ENCODE assay signal across 8 mouse cellular contexts in the genomic region with DNA sequence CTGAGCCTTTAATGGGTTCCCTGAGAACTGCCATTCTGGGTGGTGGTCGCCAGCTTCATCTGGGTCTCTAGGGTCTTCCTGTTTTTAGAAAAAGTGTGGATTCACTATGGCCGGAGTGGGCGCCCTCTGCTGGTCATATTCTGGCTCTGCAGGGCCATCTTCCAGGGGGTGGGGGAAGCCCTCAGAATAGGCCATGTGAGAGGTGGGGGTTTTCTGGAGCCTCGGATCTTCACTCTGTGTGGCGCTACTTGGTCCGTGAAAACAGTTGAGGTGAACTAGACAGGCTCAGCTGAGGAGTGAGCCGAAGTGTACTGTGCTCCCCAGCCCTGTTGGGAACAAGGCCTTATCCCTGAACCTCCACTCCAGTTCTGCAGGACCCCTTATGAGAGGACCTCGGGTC. TPM values are rescaled to one million over a fixed set of nuclear protein-coding genes. Genes with fewer than 3 reads are reported as not detected.
DNase-seq lines count a peak whose midpoint lies in the region; ATAC-seq and TF ChIP-seq lines count a peak whose summit lies in the region.

No protein-coding gene starts in this region.

- no peaks in the 10 kb centered on the region for H3K9me3 ChIP-seq in intestine, embryonic 15.5 days

- H3K4me1 ChIP-seq in kidney, adult 2 months (ENCODE audit: control insufficient read depth, insufficient read depth, low read length): no peaks in the 10 kb centered on the region
- no peaks in the 10 kb centered on the region for H3K4me1 ChIP-seq in embryonic fibroblast, embryonic 13.5 days (ENCODE audit: control insufficient read depth, insufficient read depth, low read length)
- peaks cover 33% of the 10 kb centered on the region for H3K4me1 ChIP-seq in intestine, embryonic 15.5 days (replicated peaks)
- H3K4me1 ChIP-seq in small intestine, adult 2 months (ENCODE audit: control insufficient read depth, insufficient read depth, insufficient read length, low read length): peaks cover 9% of the 10 kb centered on the region; the same call in 1 of the 2 replicates

- no peak overlapping the region for H3K27ac ChIP-seq in kidney, adult 2 months (ENCODE audit: insufficient read depth, low read depth, low read length)
- H3K27ac ChIP-seq in embryonic fibroblast, embryonic 13.5 days (ENCODE audit: insufficient read depth, low read length): no peak overlapping the region
- H3K27ac ChIP-seq in intestine, embryonic 15.5 days: no peak overlapping the region
- H3K27ac ChIP-seq in small intestine, adult 2 months (ENCODE audit: insufficient read depth, low read depth, low read length): no peak overlapping the region

- no peak for TF ChIP-seq POLR2A in kidney, adult 2 months (IDR thresholded peaks at IDR 0.05; ENCODE audit: low read depth, low read length)
- TF ChIP-seq POLR2A in embryonic fibroblast, embryonic 13.5 days (IDR thresholded peaks at IDR 0.05; ENCODE audit: low read depth, low read length): no peak
- no peak for TF ChIP-seq POLR2A in small intestine, adult 2 months (IDR thresholded peaks at IDR 0.05; ENCODE audit: low read depth, low read length)

- peak overlapping the region; percentile 55 for H3K4me2 ChIP-seq in intestine, embryonic 15.5 days (replicated peaks)

- no peaks in the 10 kb centered on the region for H3K27me3 ChIP-seq in kidney, adult 2 months (replicated peaks; ENCODE audit: control insufficient read depth, insufficient read depth, low read length)
- H3K27me3 ChIP-seq in intestine, embryonic 15.5 days (replicated peaks): peaks cover 2% of the 10 kb centered on the region; the same call in 1 of the 2 replicates
- no peaks in the 10 kb centered on the region for H3K27me3 ChIP-seq in small intestine, adult 2 months (ENCODE audit: control insufficient read depth, insufficient read depth, low read length)

- 7% methylated on average over 8 of the region's 8 CpGs for WGBS in kidney, adult 2 months
- WGBS in intestine, embryonic 15.5 days: 5% methylated on average over 8 of the region's 8 CpGs
- WGBS in small intestine, adult 2 months: 4% methylated on average over 8 of the region's 8 CpGs

- no peak overlapping the region; the same call in 1 of the 2 replicates for H3K4me3 ChIP-seq in kidney, adult 2 months (ENCODE audit: insufficient read depth, low read depth, low read length)
- H3K4me3 ChIP-seq in embryonic fibroblast, embryonic 13.5 days (ENCODE audit: insufficient read depth, low read length): no peak overlapping the region
- H3K4me3 ChIP-seq in intestine, embryonic 15.5 days (replicated peaks): no peak overlapping the region
- no peak overlapping the region for H3K4me3 ChIP-seq in small intestine, adult 2 months (ENCODE audit: low read depth, low read length)

- peak; percentile 65 for TF ChIP-seq CTCF in kidney, adult 2 months (conservative IDR thresholded peaks at IDR 0.05; ENCODE audit: insufficient read depth, insufficient read length, low read depth, low read length)
- TF ChIP-seq CTCF in embryonic fibroblast, embryonic 13.5 days (IDR thresholded peaks at IDR 0.05; ENCODE audit: borderline replicate concordance, insufficient read depth, low read length): 0 out of 2 replicates have a peak, but pooled peaks have one; percentile 27
- peak; percentile 93; the same call in 1 of the 2 replicates for TF ChIP-seq CTCF in small intestine, adult 2 months (IDR thresholded peaks at IDR 0.05; ENCODE audit: extremely low read depth, insufficient read length, insufficient replicate concordance, low read depth, low read length)

- H3K36me3 ChIP-seq in kidney, adult 2 months (ENCODE audit: control insufficient read depth, insufficient read depth, low read length): no peaks in the 10 kb centered on the region
- no peaks in the 10 kb centered on the region for H3K36me3 ChIP-seq in intestine, embryonic 15.5 days
- no peaks in the 10 kb centered on the region for H3K36me3 ChIP-seq in small intestine, adult 2 months (ENCODE audit: control insufficient read depth, insufficient read depth, low read length)

- intact Hi-C loops in left cerebral cortex, postnatal 36 days (cut with DNase I): loop anchor here (10.0 kb wide), 1 partner anchor 325 kb away; no protein-coding TSS in a partner anchor

- no peak for DNase-seq in kidney, adult 2 months
- no peak for DNase-seq in kidney, adult 11 months
- DNase-seq in adrenal gland, postnatal 10 days: peak; percentile 43
- DNase-seq in lung, postnatal 36 days: peak; percentile 56
- DNase-seq in left cerebral cortex, postnatal 36 days (ENCODE audit: low spot score in 2 of 2): no peak

- peak; percentile 39 for ATAC-seq in intestine, embryonic 15.5 days

- H3K9ac ChIP-seq in intestine, embryonic 15.5 days: no peak overlapping the region

RNA-seq across cellular contexts. Expression of a gene that starts 6.7 kb away (rescaled TPM):
- 2.6 and 3.3 TPM in 2 replicates for polyA plus RNA-seq in kidney, adult 2 months (2012; rRNA removed)
- total RNA-seq in adrenal gland, postnatal 10 days (2021): 10 to 100 TPM; 19.5 to 34.9 TPM
- polyA plus RNA-seq in embryonic fibroblast, embryonic 13.5 days (2011; ENCODE audit: insufficient read length, low read depth, missing spikeins): 0.53 and 1.1 TPM in 2 replicates
- polyA plus RNA-seq in intestine, embryonic 15.5 days (2015; fragmentation: Nextera tagmentation; extraction: Ambion mirVana): 2.7 and 2.9 TPM in 2 replicates
- polyA plus RNA-seq in small intestine, adult 2 months (2012; rRNA removed): 0.36 and 0.87 TPM in 2 replicates
- 10 to 100 TPM; 56.9 to 73.3 TPM for total RNA-seq in left cerebral cortex, postnatal 36 days (2021)

RNA-seq across cellular contexts. Expression of a gene that starts 8.3 kb away (rescaled TPM):
- 0.41 and 0.60 TPM in 2 replicates for polyA plus RNA-seq in kidney, adult 2 months (2012; rRNA removed)
- 1 to 10 TPM; 3.6 to 7.8 TPM for total RNA-seq in adrenal gland, postnatal 10 days (2021)
- polyA plus RNA-seq in embryonic fibroblast, embryonic 13.5 days (2011; ENCODE audit: insufficient read length, low read depth, missing spikeins): not detected in 2 replicates
- polyA plus RNA-seq in intestine, embryonic 15.5 days (2015; fragmentation: Nextera tagmentation; extraction: Ambion mirVana): 4.1 and 5.2 TPM in 2 replicates
- 0.56 and 0.72 TPM in 2 replicates for polyA plus RNA-seq in small intestine, adult 2 months (2012; rRNA removed)
- total RNA-seq in left cerebral cortex, postnatal 36 days (2021): 100 to 1,000 TPM; 656 to 793 TPM

RNA-seq across cellular contexts. Expression of a gene that starts 24.8 kb away (rescaled TPM):
- 9.3 and 9.9 TPM in 2 replicates for polyA plus RNA-seq in kidney, adult 2 months (2012; rRNA removed)
- not detected for total RNA-seq in adrenal gland, postnatal 10 days (2021)
- polyA plus RNA-seq in embryonic fibroblast, embryonic 13.5 days (2011; ENCODE audit: insufficient read length, low read depth, missing spikeins): not detected in 2 replicates
- 90.0 and 106 TPM in 2 replicates for polyA plus RNA-seq in intestine, embryonic 15.5 days (2015; fragmentation: Nextera tagmentation; extraction: Ambion mirVana)
- polyA plus RNA-seq in small intestine, adult 2 months (2012; rRNA removed): 473 and 851 TPM in 2 replicates
- not detected for total RNA-seq in left cerebral cortex, postnatal 36 days (2021)

RNA-seq across cellular contexts. Expression of a gene that starts 59.4 kb away (rescaled TPM):
- 12.6 and 13.6 TPM in 2 replicates for polyA plus RNA-seq in kidney, adult 2 months (2012; rRNA removed)
- total RNA-seq in adrenal gland, postnatal 10 days (2021): 10 to 100 TPM; 26.9 to 29.6 TPM
- 59.9 and 65.4 TPM in 2 replicates for polyA plus RNA-seq in embryonic fibroblast, embryonic 13.5 days (2011; ENCODE audit: insufficient read length, low read depth, missing spikeins)
- polyA plus RNA-seq in intestine, embryonic 15.5 days (2015; fragmentation: Nextera tagmentation; extraction: Ambion mirVana): 12.5 and 14.5 TPM in 2 replicates
- 2.3 and 6.4 TPM in 2 replicates for polyA plus RNA-seq in small intestine, adult 2 months (2012; rRNA removed)
- total RNA-seq in left cerebral cortex, postnatal 36 days (2021): 10 to 100 TPM; 33.9 to 36.0 TPM

RNA-seq across cellular contexts. Expression of a gene that starts 59.4 kb away (rescaled TPM):
- polyA plus RNA-seq in kidney, adult 2 months (2012; rRNA removed): 16.3 and 17.4 TPM in 2 replicates
- total RNA-seq in adrenal gland, postnatal 10 days (2021): 10 to 100 TPM; 63.8 to 68.1 TPM
- 104 and 112 TPM in 2 replicates for polyA plus RNA-seq in embryonic fibroblast, embryonic 13.5 days (2011; ENCODE audit: insufficient read length, low read depth, missing spikeins)
- 94.2 and 97.2 TPM in 2 replicates for polyA plus RNA-seq in intestine, embryonic 15.5 days (2015; fragmentation: Nextera tagmentation; extraction: Ambion mirVana)
- 5.5 and 7.8 TPM in 2 replicates for polyA plus RNA-seq in small intestine, adult 2 months (2012; rRNA removed)
- 10 to 100 TPM; 89.6 to 93.2 TPM for total RNA-seq in left cerebral cortex, postnatal 36 days (2021)

Comparison
In these comparisons a context has a peak if more than half of its experiments do, and no peak if none do; other contexts are left out.
1. DNase-seq: peak in adrenal gland, postnatal 10 days (single experiment) and lung, postnatal 36 days (single experiment); none in kidney, adult 2 months (single experiment), kidney, adult 11 months (single experiment) and left cerebral cortex, postnatal 36 days (0 of 2).
2. CTCF ChIP-seq: peak in every context shown above with its lines; median percentile 93 in small intestine, adult 2 months; 65 in kidney, adult 2 months; 27 in embryonic fibroblast, embryonic 13.5 days.